Mouse (Mus musculus): ENCODE data around the gene Gpr19.

Gpr19 gene

DNA sequence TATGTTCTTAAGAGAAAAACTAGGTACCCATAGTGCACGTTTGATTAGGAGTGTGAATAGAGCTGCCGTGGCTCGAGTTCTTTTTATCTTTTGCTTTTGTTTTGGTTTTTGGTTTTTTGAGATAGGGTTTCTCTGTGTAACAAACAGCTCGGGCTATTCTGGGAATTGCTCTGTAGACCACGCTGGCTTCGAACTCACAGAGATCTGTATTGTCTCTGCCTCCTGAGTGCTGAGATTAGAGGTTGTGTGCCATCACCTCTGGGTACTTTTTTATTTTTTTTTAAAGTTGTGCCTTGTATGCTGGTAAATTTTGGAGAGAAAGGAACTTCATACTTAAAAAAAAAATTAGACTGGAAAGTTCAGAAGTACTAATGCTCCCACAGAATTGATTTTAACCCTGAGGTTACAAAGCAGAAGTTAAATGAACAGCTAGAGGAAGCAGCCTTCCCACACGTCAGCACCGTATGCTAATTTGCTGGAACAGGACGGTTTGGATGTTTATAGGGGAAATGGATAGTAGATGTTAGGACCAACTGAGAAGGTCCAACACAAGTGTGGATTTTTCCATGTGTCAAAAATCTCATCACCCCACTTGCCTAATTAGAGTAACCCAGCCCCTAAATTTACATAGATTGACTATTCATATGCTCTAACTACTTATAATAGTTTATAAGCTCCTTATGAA, 24.3 kb upstream of the Gpr19 start:
- peak; percentile 50 for DNase-seq (ENCODE audit: low read depth, low spot score)

DNA sequence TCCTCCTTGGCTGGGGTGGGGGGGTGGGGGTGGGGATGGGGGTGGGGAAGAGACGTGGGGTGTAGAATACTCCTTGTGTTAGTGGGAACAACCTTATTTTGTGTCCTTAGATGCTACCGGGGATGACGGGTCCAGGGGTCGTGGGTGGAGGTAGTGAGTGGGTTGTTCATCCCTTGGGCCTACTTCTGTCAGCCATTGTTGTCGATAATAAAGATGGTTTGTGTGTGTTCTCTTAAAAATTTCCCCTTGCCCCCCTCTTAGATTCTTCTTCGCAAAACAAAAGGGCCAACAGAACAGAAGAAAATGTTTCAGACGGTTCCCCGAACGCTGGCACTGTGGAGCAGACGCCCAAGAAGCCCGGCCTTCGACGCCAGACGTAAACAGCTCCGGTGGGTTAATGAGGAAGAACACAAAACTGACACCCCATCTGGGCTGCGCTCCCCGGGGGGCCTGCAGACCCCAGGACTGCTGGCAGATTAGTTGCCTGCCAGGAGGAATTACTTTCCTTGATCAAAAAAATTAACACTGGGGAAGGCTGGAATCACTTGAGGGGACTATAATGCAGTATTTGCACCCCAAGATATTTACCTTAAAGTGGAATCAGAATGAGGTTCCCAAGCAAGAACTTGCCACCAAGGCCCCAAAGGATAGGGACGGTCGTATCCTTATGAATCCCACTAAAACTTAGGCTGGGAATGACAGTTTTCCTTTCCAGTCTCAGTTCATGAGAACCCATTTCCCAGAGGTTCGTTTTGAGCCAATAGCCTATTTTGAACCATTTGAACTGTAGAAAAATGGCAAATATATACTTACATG, 23.5 kb upstream of the Gpr19 start:
- DNase-seq (ENCODE audit: low read depth, low spot score), result peak; percentile 27

DNA sequence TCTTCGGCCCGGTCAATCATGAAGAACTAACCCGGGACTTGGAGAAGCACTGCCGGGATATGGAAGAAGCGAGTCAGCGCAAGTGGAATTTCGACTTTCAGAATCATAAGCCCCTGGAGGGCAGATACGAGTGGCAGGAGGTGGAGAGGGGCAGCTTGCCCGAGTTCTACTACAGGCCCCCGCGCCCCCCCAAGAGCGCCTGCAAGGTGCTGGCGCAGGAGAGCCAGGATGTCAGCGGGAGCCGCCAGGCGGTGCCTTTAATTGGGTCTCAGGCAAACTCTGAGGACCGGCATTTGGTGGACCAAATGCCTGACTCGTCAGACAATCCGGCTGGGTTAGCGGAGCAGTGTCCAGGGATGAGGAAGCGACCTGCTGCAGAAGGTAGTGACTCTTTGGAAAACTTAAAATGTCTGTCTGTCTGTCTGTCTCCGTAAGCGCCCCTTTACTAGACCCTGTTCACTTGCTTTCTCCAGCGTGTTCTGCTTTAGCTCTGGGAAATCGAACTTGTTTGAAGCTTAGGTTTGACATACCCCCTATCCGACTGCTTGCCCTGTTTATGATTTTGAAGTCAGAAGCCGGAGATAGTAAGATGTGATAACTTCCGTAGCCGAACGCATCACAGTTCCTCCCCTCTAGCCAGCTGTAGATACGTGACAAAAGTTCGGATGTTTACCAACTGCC, 22.8 kb upstream of the Gpr19 start:
- peak; percentile 88 for DNase-seq (ENCODE audit: low read depth, low spot score)

DNA sequence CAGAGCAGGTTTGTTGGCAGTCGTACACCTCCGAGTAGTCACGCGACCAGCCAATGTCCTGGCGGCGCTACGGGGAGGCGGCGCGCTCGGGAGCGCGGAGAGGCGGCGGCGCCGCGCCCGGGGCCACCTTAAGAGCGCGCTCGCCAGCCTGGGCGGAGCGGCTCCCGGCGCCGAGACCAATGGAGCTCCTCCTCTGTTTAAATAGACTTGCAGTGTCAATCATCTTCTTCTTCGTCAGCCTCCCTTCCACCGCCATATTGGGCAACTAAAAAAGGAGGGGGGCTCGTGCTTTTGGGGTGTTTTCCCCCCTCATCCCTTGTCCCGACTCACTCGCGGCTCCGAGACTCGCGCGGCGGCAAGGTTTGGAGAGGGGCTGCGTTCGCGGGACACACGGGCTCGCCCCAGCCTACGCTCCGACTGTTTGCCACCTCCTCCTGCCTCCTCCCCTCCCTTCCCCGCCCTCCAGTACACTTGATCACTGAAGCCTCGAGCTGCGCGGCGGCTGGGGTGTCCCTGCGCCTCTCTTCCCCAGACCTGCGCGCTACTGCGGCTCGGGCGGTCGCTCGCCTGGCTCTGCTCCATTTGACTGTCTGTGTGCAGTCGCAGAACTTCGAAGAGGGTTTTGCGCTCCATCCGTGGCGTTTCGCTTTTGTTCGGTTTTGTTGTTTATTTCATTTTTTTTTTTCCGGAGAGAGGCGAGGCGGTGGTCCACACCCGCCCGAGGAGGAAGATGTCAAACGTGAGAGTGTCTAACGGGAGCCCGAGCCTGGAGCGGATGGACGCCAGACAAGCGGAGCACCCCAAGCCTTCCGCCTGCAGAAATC, 22.0 kb upstream of the Gpr19 start, which contains the start of gene Cdkn1b:
Gene Cdkn1b, plus strand, starts transcription at position 212 of the 824 bp plus-strand sequence.
- DNase-seq (ENCODE audit: low read depth, low spot score), result peak; percentile 96

DNA sequence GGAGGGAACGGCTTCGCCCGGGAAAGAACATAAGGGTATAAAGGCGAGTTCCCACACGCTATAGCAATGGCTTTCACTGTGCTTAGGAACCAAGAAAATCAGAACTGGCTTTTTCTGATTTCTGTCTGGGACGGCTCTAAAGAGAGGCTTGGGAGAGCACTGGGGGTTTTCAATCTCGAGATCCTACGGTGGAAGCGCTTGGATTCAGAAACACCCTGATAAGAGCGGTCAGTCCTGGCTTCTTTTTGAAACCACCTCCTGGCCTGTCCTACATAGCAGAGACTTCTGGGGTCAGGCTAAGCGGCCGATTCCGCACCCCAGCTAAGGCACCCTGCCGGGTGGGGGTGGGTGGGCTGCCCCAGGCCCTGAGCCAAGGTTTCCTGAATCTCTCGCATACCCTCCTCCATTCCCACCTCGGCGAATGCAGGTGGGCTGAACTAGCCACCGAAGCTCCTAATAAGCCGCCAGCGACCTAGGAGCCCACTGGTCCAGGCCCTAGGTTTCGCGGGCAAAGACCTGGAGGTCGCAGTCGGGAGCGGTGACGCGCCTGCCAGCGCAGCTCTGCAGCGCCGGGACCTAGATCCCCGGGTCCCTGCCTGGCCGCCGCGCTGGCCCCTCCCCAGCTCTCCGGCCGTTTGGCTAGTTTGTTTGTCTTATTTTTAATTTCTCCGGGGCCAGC, 21.3 kb upstream of the Gpr19 start:
- DNase-seq (ENCODE audit: low read depth, low spot score), result peak; percentile 24

DNA sequence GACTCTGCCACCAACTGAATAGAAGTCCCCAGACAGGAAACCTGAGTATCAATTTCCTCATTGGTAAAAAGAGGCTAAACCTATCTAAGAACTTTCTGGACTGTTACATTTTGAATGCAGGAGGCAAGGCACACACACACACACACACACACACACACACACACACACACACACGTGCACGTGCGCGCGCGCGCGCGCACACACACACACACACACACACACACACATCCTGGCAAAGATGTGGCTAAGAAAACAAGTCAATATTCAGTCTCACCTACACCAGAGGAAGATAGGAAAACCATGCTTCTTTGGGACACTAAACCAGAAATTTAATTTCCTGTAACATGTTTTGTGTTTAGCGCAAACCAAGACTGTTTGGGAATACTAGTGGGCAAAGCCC, 20.4 kb upstream of the Gpr19 start:
- peak; percentile 80 for DNase-seq (ENCODE audit: low read depth, low spot score)

DNA sequence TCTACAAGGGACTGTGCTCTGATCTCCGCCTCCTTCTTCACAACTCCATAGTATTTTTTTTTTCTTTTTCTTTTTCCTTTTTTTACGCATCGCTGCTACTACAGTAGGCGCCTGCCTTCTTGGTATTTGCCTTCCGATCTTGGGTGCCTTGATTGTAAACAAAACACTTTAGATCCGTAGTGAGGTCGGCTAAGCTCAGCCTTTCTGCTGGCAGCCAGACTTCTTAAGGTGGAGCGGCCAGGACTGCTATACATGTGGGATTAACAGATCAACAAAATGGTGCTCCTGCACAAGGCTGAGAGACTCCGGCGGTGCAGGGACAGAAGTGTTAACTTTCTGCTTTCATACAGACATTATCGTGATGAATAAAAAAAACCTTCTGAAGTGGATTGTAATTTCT, 18.7 kb upstream of the Gpr19 start:
- DNase-seq (ENCODE audit: low read depth, low spot score), result peak; percentile 67

DNA sequence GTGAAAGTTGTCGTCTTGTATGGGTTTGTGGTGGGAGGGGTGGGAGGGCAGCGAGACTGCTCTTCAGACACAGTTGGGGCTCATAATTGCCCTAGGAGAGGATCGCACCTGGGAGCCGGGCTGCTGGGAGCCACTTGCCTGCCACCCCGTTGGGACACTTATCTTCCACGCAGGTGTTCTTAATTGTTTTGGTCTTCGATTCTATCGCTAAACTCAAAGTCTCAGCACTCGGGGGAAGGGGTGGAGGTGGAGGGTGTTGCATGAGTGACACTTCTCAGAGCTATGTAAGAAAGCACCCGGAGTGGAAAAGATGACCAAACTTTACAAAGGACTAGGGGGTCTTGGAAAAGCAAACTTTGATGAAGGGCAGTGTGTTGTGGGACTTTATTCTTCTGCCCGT, 18.3 kb upstream of the Gpr19 start:
- DNase-seq (ENCODE audit: low read depth, low spot score), result peak; percentile 54

DNA sequence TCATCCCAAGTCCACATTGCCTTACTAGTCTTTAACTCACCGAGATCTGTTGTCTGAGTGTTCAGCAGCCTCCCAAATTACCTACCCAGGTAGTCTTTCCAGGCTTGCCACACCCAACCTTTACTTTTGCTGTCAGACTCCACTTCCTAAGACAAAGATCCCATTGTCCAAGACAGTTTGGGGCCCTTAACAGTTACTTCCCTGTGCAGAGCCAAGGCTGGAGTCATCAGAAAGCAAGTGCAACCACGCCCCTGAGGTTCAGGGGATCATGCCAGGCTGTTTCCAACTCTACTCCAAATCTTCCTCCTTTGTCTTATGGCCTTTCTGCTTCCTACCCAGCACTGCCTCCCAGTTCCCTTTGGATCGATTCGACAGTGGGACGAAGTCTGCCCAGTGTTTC, 16.1 kb upstream of the Gpr19 start:
- no peak for DNase-seq (ENCODE audit: low read depth, low spot score)

DNA sequence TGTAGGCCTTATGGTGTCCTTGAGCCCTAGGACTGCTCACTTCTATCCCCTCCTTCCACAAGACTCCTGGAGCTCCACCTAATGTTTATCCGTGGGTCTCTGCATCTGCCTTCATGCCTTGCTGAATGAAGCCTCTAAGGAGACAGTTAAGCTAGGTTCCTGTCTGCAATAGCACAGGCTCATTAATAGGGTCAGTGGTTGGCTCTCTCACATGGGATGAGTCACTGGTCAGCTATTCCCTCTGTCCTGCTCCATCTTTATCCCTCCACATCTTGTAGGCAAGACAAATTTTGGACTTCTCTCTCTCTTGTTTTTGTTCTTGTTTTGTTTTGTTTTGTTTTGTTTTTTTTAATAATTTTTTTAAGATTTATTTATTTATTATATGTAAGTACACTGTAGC, 7.4 kb upstream of the Gpr19 start:
- DNase-seq (ENCODE audit: low read depth, low spot score), result no peak

DNA sequence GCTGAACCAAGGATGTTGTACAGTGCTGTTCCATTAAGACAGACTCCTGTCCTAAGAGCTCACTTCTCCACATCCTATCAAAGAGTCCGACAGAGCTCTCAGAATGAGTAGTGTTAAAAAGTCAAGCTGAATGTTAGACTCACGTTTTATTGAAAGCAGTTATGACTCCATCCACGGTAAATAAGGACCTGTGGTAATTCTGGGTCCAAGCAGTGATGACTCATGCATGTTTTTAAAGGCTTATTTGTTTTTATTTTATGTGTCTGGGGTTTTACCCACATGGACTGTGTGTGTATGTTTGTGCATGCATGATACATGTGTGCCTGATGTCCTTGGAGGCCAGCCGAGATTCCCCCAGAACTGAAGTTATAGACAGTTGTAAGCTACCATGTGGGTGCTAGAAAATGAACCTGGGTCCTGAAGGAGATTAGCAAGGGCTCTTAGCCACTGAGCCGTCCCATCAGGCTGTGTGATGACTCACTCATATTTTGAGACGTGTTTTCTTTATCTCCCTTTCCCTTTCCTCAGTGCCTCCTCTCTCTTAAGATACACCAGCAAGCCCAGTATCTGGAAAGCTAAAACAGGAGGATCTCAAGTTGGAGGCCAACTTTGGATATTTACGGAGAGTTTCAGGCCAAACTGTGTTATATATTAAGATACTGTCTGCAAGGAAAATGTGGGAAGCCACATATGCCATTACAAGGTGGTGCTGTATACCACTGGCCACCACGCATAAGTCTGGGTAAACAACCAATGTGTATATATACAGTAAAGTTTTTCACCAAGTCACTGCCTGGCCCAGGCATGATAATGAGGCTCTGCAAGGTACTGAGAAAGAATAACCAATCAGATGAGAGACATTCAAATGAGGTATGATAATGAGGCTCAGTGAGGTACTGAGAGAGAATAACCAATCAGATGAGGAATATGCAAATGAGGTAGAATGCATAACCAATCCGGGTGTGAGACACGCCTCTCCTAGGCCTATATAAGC, 5.8 kb upstream of the Gpr19 start:
- peak; percentile 30 for DNase-seq (ENCODE audit: low read depth, low spot score)

DNA sequence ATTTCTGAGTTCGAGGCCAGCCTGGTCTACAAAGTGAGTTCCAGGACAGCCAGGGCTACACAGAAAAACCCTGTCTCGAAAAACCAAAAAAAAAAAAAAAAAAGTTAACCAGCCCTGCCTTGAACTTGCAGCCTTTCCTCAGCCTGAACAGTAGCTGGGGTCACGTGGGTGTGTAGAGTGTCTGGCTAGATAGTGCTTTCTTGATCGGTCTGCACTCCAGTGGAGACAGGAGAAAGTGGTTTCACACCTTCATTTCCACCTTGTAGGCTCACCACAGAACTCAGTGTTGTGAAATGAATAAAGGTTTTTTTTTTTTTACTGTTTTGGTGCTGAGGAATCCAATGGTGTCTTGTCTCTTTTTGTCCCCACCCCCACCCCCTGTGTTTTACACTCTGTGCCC, 5.0 kb upstream of the Gpr19 start:
- peak; percentile 79 for DNase-seq (ENCODE audit: low read depth, low spot score)

DNA sequence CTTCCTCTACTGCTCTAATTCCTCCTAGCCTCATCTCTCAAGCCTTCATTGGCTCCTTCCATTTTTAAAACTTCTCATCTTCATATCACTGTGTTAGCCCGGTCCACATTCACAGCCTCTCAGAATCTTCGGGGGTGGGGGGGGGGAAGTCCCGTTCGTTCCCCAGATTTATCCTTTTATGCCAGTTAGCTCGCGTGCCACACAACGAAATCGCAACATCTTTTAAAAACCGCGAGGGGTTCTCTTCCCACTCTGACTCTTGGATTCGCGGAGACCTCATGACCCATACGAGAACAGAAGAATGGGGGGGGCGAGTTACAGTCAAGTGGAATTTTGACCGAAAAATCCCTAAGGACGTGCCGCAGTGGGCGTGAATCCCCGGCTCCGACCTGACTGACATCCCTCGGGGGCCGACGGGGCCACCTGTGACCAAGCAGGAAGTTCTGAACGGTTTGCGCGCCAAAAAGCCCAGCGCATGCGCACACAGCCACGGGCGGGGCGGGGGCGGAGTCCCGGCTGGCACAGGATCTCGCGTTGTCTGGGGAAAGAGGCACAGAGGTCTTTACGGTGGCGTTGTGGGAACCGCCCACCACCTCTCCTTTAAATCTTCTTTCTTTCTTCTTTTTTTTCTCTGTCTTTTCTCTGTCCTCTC, 809 bp downstream of the Gpr19 start:
- peak; percentile 97 for DNase-seq (ENCODE audit: low read depth, low spot score)

DNA sequence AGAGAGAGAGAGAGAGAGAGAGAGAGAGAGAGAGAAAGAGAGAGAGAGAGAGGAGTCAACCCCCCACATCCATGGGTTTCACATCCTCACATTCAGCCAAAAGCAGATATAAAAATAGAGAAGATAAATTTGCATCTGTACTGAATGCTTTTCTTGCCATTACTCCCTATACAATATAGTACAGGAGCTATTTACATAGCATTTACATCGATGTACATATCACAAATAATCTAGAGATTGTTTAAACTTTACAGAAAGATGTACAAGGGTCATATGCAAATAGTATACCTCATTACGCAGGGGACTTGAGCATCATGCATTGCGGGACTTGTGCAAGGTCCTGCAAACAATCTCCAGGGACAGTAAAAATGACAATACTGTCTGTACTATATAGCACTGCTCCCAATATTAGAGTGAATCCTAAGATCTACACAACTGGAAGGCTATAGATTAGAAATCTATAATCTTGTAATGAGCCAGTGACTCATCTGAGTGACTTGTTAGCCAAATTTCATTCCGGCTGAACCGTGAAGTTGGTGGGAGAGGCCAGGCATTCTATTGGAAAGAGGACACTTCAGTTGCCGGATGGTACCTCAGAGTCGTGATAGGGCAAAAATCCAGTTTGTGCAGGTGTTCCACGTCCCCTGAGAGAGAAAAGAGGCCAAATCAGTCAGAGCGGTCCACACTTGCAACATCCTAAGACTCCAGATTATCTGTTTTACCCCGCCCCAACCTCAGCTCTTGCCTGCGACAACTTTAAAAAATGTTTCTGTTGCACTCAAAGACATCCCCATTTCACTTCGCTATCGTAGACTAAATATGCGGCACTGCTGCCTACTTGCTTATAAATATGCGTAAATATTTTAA, 1.6 kb downstream of the Gpr19 start:
- no peak for DNase-seq (ENCODE audit: low read depth, low spot score)

DNA sequence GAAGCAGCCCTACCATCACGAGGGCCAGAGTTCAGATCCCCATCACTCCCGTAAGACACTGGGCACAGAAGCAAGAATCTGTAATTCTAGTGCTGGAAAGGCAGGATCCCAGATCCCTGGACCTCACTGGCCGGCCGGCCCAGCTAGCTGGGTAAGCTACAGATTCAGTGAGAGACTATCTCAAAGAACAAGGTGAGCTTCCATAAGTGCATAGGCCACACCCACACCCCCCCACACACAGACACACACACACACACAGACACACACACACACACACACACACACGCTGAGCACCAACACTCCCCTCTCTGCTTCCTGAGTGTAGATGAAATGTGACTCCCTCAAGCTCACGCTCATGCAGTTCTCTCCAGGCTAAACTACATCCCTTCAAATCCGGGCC, 7.9 kb downstream of the Gpr19 start:
- no peak for DNase-seq (ENCODE audit: low read depth, low spot score)

DNA sequence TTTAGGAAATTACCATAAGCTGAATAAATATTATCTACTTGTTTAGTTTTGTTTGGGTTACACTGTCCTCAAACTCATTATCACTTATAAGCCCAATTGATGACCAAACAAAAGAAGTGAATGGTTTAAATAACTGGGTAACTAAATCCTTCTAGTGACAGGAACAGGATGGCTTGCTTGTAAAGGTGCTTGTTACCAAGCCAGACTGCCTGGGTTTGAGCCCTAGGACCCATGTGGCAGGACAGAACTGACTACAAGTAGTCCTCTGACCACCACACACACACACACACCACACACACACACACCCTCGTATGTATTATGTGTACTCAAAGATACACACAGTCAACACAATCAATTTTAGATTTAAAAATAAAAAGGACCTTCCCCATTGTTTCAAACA, 8.6 kb downstream of the Gpr19 start:
- DNase-seq (ENCODE audit: low read depth, low spot score), result no peak

DNA sequence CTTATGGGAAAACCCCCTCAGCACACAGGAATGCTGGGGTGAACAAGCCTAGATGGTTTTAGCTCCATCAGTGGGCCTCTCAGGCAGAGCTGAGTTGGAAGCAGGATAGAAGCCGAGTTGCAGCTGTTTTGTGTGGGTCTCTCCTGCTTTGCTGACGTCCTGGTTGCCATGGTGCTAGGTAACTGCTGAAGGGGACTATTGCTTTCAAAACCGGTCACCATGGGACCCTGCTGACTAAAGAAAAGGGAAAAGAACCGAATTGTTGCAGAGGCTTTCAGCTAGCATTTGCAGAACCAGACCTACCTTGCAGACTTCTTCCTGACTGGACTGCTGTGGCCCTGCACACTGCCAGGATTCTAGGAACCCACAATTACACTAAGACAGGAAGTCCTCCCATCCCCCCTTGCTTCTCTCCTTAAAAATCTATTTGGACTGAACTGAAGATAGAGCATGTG, 9.8 kb downstream of the Gpr19 start:
- DNase-seq (ENCODE audit: low read depth, low spot score), result no peak

DNA sequence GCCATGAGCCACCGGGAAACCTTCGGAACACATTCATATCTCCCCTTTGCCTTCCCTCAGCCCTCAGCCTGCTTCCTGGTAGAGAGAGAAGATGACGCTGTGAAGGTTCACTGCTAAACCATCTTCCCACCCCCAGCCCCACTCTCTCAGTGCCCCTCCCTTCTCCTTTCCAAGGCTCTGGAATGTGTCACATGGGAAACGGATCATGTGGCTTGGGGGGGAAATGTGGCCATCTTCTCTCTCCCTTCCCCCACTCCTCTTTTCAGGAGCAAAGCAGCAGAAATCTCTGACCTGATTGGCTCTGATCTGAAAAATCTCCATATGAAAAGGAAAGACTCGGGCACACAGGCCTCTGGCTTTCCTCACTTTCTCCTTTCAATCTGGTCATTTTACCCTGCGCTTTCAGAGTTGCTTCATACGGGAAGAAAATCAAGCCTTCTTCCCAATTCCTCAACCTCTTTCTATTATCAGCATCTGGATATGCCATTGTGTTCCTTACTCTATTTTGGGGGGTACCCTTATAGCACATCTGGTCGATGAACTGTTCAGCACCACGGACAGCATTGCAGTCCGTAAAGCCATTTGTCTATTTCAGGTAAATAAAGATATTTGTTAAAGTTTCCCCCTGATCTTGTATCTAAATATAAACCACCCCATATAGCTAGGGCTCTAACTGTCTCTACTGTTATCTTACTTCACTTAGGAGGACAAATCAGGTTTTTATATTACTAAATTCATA, 10.5 kb downstream of the Gpr19 start:
- DNase-seq (ENCODE audit: low read depth, low spot score), result no peak

All from CD4-positive helper T cell, adult 2 months (primary cell).